Mouse (Mus musculus): ENCODE measurements around the gene Mprip. TPM values are rescaled to one million over a fixed set of nuclear protein-coding genes. Genes with fewer than 3 reads are reported as not detected.

Gene Mprip
- polyA plus RNA-seq, 1 experiment from 2014 or later, result 80.4 TPM

DNA sequence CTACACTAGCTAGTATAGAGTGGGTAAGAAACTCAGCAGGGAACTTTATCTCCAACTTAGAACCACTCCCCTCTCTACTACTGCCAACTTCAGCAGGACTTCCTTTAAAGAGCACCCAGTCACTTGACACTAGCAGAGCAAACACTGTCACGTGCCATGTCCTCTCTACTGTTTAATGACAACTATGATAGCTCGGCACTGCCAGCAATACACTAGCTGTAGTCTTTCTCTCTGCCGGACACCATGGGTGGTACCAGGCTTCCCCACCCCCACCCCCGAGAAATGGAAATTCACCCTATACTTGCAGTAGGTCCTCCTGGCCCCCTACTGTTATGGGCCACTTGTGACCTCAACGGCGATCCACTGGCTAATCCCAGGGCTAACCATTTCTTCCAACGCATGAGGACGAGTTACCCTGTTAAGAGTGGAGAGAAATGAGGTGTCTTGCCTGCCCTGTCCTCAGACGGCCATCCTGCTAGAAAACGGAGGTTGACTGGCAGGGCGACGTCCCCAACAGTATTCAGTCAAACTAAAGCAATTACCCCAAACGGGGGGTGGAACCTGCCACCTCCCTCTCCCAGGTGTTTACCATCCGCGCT, 148.1 kb downstream of the Mprip start:
- Histone ChIP-seq H3K36me3 (ENCODE audit: control insufficient read depth, insufficient read depth, low read length) (peaks cover 37% of the 10 kb centered on the region), H3K4me2 (ENCODE audit: low read depth, low read length) (peak overlapping the region; percentile 92), H3K9me3 (ENCODE audit: control insufficient read depth, low read length) (no peaks in the 10 kb centered on the region), H3K4me3 (ENCODE audit: low read depth, low read length) (peak overlapping the region; percentile 65), H3K27ac (replicated peaks; ENCODE audit: low read depth, low read length) (peak overlapping the region; percentile 96), H3K27me3 (replicated peaks; ENCODE audit: control insufficient read depth, insufficient read depth, low read length) (no peaks in the 10 kb centered on the region), H3K9ac (ENCODE audit: low read depth, low read length) (peak overlapping the region; percentile 92), H3K4me1 (ENCODE audit: control insufficient read depth, insufficient read depth, low read length) (peaks cover 15% of the 10 kb centered on the region)
- ATAC-seq (ENCODE audit: low read depth) (no peak; the same call in 1 of the 2 replicates), DNase-seq (ENCODE audit: low spot score) (peak; percentile 67)
- 2% methylated on average over 15 of the region's 15 CpGs for WGBS

DNA sequence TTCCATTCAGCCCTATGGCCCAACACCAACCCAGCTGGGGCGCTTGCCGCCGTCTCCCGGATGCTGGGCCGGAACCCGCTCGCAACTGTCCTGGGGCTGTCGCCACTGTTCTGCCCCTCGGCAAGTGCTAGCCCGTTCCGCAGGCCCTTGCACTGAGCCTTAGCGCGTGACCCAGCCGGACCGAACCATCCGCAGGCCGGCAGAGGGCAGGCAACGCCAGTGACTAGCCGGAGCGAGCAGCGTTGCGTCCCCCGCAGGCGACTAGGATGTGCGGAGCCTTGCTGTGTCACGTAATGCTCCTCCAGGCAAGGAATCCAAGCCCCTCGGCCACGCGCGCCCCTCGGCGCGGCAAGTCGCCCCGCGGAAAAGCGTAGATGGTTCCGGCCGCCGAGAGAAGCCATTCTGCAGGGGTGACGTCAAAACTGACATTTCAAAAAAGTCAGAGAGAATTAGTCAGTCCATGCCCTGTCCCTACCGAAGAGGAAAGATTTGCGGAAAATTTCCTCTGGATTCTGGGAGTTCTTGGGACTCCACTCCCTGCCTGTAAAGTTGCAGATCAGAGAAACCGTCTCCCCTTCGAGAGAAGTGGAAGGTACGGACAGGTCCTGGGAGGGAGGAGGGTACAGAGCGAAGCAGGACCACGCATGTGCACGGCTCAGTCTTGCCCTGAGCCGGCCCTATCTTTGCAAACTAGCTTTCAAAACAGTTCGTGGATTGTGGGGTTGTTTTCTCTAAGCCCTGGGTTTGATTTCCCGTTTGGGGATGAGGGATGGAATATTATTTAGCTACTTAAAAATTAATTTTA, 148.8 kb downstream of the Mprip start, which contains the start of gene Flcn:
Gene Flcn (minus strand): TSS at position 347 of the 805 bp plus-strand sequence.
- under 1% methylated on average over 50 of the region's 52 CpGs for WGBS
- Histone ChIP-seq H3K27me3 (replicated peaks; ENCODE audit: control insufficient read depth, insufficient read depth, low read length) (no peaks in the 10 kb centered on the region), H3K9me3 (ENCODE audit: control insufficient read depth, low read length) (no peaks in the 10 kb centered on the region), H3K4me1 (ENCODE audit: control insufficient read depth, insufficient read depth, low read length) (peaks cover 15% of the 10 kb centered on the region), H3K36me3 (ENCODE audit: control insufficient read depth, insufficient read depth, low read length) (peaks cover 30% of the 10 kb centered on the region), H3K9ac (ENCODE audit: low read depth, low read length) (peak within 1 kb of the TSS; percentile 92), H3K4me2 (ENCODE audit: low read depth, low read length) (peak within 1 kb of the TSS; percentile 92), H3K27ac (replicated peaks; ENCODE audit: low read depth, low read length) (peak within 1 kb of the TSS; percentile 96), H3K4me3 (ENCODE audit: low read depth, low read length) (peak within 1 kb of the TSS; percentile 65)
- peak; percentile 95 for ATAC-seq (ENCODE audit: low read depth)
- DNase-seq (ENCODE audit: low spot score), result peak; percentile 94

GRCm38 (mm10) chr11:59810480-59811158, 149.5 kb downstream of the Mprip start:
- Histone ChIP-seq H3K27me3 (replicated peaks; ENCODE audit: control insufficient read depth, insufficient read depth, low read length) (no peaks in the 10 kb centered on the region), H3K36me3 (ENCODE audit: control insufficient read depth, insufficient read depth, low read length) (peaks cover 27% of the 10 kb centered on the region), H3K4me2 (ENCODE audit: low read depth, low read length) (peak overlapping the region; percentile 92), H3K9me3 (ENCODE audit: control insufficient read depth, low read length) (no peaks in the 10 kb centered on the region), H3K27ac (replicated peaks; ENCODE audit: low read depth, low read length) (peak overlapping the region; percentile 96), H3K9ac (ENCODE audit: low read depth, low read length) (peak overlapping the region; percentile 92), H3K4me3 (ENCODE audit: low read depth, low read length) (peak overlapping the region; percentile 65), H3K4me1 (ENCODE audit: control insufficient read depth, insufficient read depth, low read length) (peaks cover 15% of the 10 kb centered on the region)
- whole genome bisulfite sequencing, result 54% methylated on average over 14 of the region's 14 CpGs
- ATAC-seq (ENCODE audit: low read depth) (no peak), DNase-seq (ENCODE audit: low spot score) (no peak)

GRCm38 (mm10) chr11:59811211-59811610, 150.1 kb downstream of the Mprip start:
- peak overlapping the region; percentile 96 for H3K27ac ChIP-seq (replicated peaks; ENCODE audit: low read depth, low read length)
- peaks cover 15% of the 10 kb centered on the region for H3K4me1 ChIP-seq (ENCODE audit: control insufficient read depth, insufficient read depth, low read length)
- peaks cover 23% of the 10 kb centered on the region for H3K36me3 ChIP-seq (ENCODE audit: control insufficient read depth, insufficient read depth, low read length)
- H3K9me3 ChIP-seq (ENCODE audit: control insufficient read depth, low read length), result no peaks in the 10 kb centered on the region
- no peak overlapping the region for H3K4me3 ChIP-seq (ENCODE audit: low read depth, low read length)
- ATAC-seq (ENCODE audit: low read depth) (no peak), DNase-seq (ENCODE audit: low spot score) (peak; percentile 41)
- peak overlapping the region; percentile 92 for H3K4me2 ChIP-seq (ENCODE audit: low read depth, low read length)
- no peaks in the 10 kb centered on the region for H3K27me3 ChIP-seq (replicated peaks; ENCODE audit: control insufficient read depth, insufficient read depth, low read length)
- peak overlapping the region; percentile 52 for H3K9ac ChIP-seq (ENCODE audit: low read depth, low read length)
- WGBS, result 39% methylated on average over 4 of the region's 4 CpGs

- no peaks in the 10 kb centered on the region for H3K27me3 ChIP-seq (replicated peaks; ENCODE audit: control insufficient read depth, insufficient read depth, low read length)
- no peak overlapping the region for H3K4me3 ChIP-seq (ENCODE audit: low read depth, low read length)
- H3K9me3 ChIP-seq (ENCODE audit: control insufficient read depth, low read length), result no peaks in the 10 kb centered on the region
- no peak for DNase-seq (ENCODE audit: low spot score)
- H3K4me1 ChIP-seq (ENCODE audit: control insufficient read depth, insufficient read depth, low read length), result peaks cover 15% of the 10 kb centered on the region
- no peak overlapping the region for H3K27ac ChIP-seq (replicated peaks; ENCODE audit: low read depth, low read length)
- H3K4me2 ChIP-seq (ENCODE audit: low read depth, low read length), result no peak overlapping the region
- WGBS, result 62% methylated on average over 3 of the region's 3 CpGs
- H3K36me3 ChIP-seq (ENCODE audit: control insufficient read depth, insufficient read depth, low read length), result peaks cover 26% of the 10 kb centered on the region
- no peak for ATAC-seq (ENCODE audit: low read depth)
- no peak overlapping the region for H3K9ac ChIP-seq (ENCODE audit: low read depth, low read length)
These were observed 152.2 kb downstream of the Mprip start for GRCm38 (mm10) chr11:59813276-59813675.

DNA sequence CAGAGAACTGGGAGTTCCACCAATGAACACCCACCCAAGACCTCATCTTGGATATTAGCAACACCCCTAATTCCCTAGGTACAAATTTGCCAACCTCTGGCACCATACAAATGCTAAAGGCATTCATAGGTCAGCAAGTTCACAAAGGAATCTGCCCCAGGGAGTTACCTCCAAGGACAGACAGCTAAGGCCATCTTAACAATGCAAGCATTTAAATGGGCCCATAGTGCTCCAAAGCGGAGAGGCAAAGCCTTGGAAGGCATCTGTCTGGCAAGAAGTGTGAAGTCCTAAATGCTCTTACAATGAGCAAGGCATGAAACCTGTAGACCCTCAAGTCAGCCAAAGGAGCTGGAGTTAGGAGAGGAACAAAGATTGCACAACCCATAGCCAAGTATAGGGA, 153.2 kb downstream of the Mprip start:
- H3K9me3 ChIP-seq (ENCODE audit: control insufficient read depth, low read length), result no peaks in the 10 kb centered on the region
- ATAC-seq (ENCODE audit: low read depth) (no peak), DNase-seq (ENCODE audit: low spot score) (no peak)
- no peak overlapping the region for H3K27ac ChIP-seq (replicated peaks; ENCODE audit: low read depth, low read length)
- H3K27me3 ChIP-seq (replicated peaks; ENCODE audit: control insufficient read depth, insufficient read depth, low read length), result no peaks in the 10 kb centered on the region
- no peak overlapping the region for H3K4me2 ChIP-seq (ENCODE audit: low read depth, low read length)
- H3K4me3 ChIP-seq (ENCODE audit: low read depth, low read length), result no peak overlapping the region
- 72% methylated on average over 1 of the region's 1 CpGs for WGBS
- H3K9ac ChIP-seq (ENCODE audit: low read depth, low read length), result no peak overlapping the region
- H3K4me1 ChIP-seq (ENCODE audit: control insufficient read depth, insufficient read depth, low read length), result peaks cover 7% of the 10 kb centered on the region; the same call in 1 of the 2 replicates
- H3K36me3 ChIP-seq (ENCODE audit: control insufficient read depth, insufficient read depth, low read length), result peaks cover 36% of the 10 kb centered on the region

DNA sequence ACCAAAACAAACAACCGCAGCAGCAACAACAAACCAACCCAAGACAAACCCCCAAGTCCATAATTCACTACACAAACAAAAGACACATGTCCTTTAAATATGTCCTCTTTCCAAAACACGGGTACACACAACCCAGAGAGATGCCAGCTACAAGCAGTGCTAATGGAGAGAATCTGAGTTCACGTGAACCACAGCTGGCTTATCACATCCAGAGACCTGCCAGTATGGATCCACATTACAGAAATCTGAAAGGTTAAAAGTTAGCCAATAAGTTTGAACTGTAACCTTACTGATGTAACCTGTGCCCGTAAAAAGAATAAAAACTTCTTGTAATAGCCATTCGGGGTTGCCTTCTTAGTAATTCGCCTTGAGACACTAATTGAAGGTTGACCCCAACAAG, 153.8 kb downstream of the Mprip start:
- H3K9ac ChIP-seq (ENCODE audit: low read depth, low read length), result no peak overlapping the region
- peaks cover 42% of the 10 kb centered on the region for H3K36me3 ChIP-seq (ENCODE audit: control insufficient read depth, insufficient read depth, low read length)
- no peak overlapping the region for H3K4me3 ChIP-seq (ENCODE audit: low read depth, low read length)
- no peaks in the 10 kb centered on the region for H3K9me3 ChIP-seq (ENCODE audit: control insufficient read depth, low read length)
- ATAC-seq (ENCODE audit: low read depth) (no peak), DNase-seq (ENCODE audit: low spot score) (no peak)
- no peak overlapping the region for H3K4me2 ChIP-seq (ENCODE audit: low read depth, low read length)
- H3K27me3 ChIP-seq (replicated peaks; ENCODE audit: control insufficient read depth, insufficient read depth, low read length), result no peaks in the 10 kb centered on the region
- WGBS, result 87% methylated on average over 6 of the region's 6 CpGs
- no peak overlapping the region for H3K27ac ChIP-seq (replicated peaks; ENCODE audit: low read depth, low read length)
- peaks cover 7% of the 10 kb centered on the region; the same call in 1 of the 2 replicates for H3K4me1 ChIP-seq (ENCODE audit: control insufficient read depth, insufficient read depth, low read length)

- ATAC-seq (ENCODE audit: low read depth) (no peak), DNase-seq (ENCODE audit: low spot score) (no peak)
- H3K4me1 ChIP-seq (ENCODE audit: control insufficient read depth, insufficient read depth, low read length), result peaks cover 6% of the 10 kb centered on the region; the same call in 1 of the 2 replicates
- H3K4me3 ChIP-seq (ENCODE audit: low read depth, low read length), result no peak overlapping the region
- no peak overlapping the region for H3K4me2 ChIP-seq (ENCODE audit: low read depth, low read length)
- H3K9me3 ChIP-seq (ENCODE audit: control insufficient read depth, low read length), result no peaks in the 10 kb centered on the region
- H3K9ac ChIP-seq (ENCODE audit: low read depth, low read length), result no peak overlapping the region
- peaks cover 49% of the 10 kb centered on the region for H3K36me3 ChIP-seq (ENCODE audit: control insufficient read depth, insufficient read depth, low read length)
- WGBS, result 88% methylated on average over 6 of the region's 6 CpGs
- H3K27me3 ChIP-seq (replicated peaks; ENCODE audit: control insufficient read depth, insufficient read depth, low read length), result no peaks in the 10 kb centered on the region
- H3K27ac ChIP-seq (replicated peaks; ENCODE audit: low read depth, low read length), result no peak overlapping the region
These were observed 154.5 kb downstream of the Mprip start for GRCm38 (mm10) chr11:59815482-59816065.
